Mouse (Mus musculus) embryonic facial prominence, embryonic 13.5 days (tissue): Measurements from ENCODE around the gene Sypl. TPM values are rescaled to one million over a fixed set of nuclear protein-coding genes. Genes with fewer than 3 reads are reported as not detected.
"Not testable (repeated sequence)": the region's sequence is repeated elsewhere in the genome, so short reads cannot be mapped to it uniquely, and the experiment has no call there.

Experiments used
- ATAC-seq: fragments of 200-750 bp; cut with Nextera tagmentation; 2 replicates; pipeline ENCODE4 v1.8.0; 2017; ENCODE audit warnings: low read depth; ENCODE audit not compliant: insufficient number of reproducible peaks, insufficient read depth, low FRiP score, low TSS enrichment
- H3K27ac ChIP-seq: fragments of 300-500 bp; sonication (generic); 2 replicates; pipeline ENCODE4 v1.5.1; 2015; ENCODE audit warnings: moderate library complexity, mild to moderate bottlenecking, inconsistent platforms
- H3K27me3 ChIP-seq: fragments of 300-500 bp; sonication (generic); 2 replicates; pipeline ENCODE4 v1.6.1; 2015; ENCODE audit warnings: mild to moderate bottlenecking, inconsistent platforms
- H3K36me3 ChIP-seq: fragments of 300-500 bp; sonication (generic); 2 replicates; pipeline ENCODE4 v1.6.1; 2015; ENCODE audit warnings: mild to moderate bottlenecking, inconsistent platforms
- H3K4me1 ChIP-seq: fragments of 300-500 bp; sonication (generic); 2 replicates; pipeline ENCODE4 v1.6.1; 2015; ENCODE audit warnings: inconsistent platforms
- H3K4me2 ChIP-seq: fragments of 300-500 bp; sonication (generic); 2 replicates; pipeline ENCODE4 v1.6.1; 2015; ENCODE audit warnings: moderate library complexity, mild to moderate bottlenecking, inconsistent platforms
- H3K4me3 ChIP-seq: fragments of 300-500 bp; sonication (generic); 2 replicates; pipeline ENCODE4 v1.5.1; 2015; ENCODE audit warnings: mild to moderate bottlenecking, inconsistent platforms
- H3K9ac ChIP-seq: fragments of 300-500 bp; sonication (generic); 2 replicates; pipeline ENCODE4 v1.6.1; 2015; ENCODE audit warnings: mild to moderate bottlenecking, inconsistent platforms
- H3K9me3 ChIP-seq: fragments of 300-500 bp; sonication (generic); 2 replicates; pipeline ENCODE4 v1.6.1; 2016; ENCODE audit warnings: inconsistent platforms
- WGBS: fragments of 180-500 bp; shearing (Covaris S2); methylation state at CpG from one replicate; pipeline ENCODE4 v1.1.7; 2015; ENCODE audit warnings: mixed read lengths; 5-methylcytosine and 5-hydroxymethylcytosine counted together
- polyA plus RNA-seq: library from polyadenylated mRNA; unstranded; fragments of >200 nt; fragmentation: Nextera tagmentation; extraction: Ambion mirVana; gene quantifications from 2 replicates; pipeline ENCODE4 v1.2.1, GENCODE M21; 2015

Sypl gene
- polyA plus RNA-seq, 1 experiment from 2014 or later: 78.6 TPM

GRCm38 (mm10) chr12:32982631-32983030 is 28.9 kb downstream of the Sypl start:
- H3K9ac ChIP-seq: no peak overlapping the region
- H3K4me2 ChIP-seq: no peak overlapping the region
- 0 out of 2 replicates have a peak, but pooled peaks cover 4% of the 10 kb centered on the region for H3K4me1 ChIP-seq
- ATAC-seq: no peak
- WGBS: 100% methylated on average over 1 of the region's 1 CpGs
- H3K4me3 ChIP-seq: no peak overlapping the region
- H3K27me3 ChIP-seq: no peaks in the 10 kb centered on the region
- H3K36me3 ChIP-seq: no peaks in the 10 kb centered on the region
- no peak overlapping the region for H3K27ac ChIP-seq
- no peaks in the 10 kb centered on the region for H3K9me3 ChIP-seq

GRCm38 (mm10) chr12:32983081-32983480 is 29.4 kb downstream of the Sypl start:
- H3K9me3 ChIP-seq: no peaks in the 10 kb centered on the region
- H3K36me3 ChIP-seq: no peaks in the 10 kb centered on the region
- H3K4me1 ChIP-seq: 0 out of 2 replicates have a peak, but pooled peaks cover 4% of the 10 kb centered on the region
- no peak overlapping the region for H3K4me3 ChIP-seq
- WGBS: 92% methylated on average over 1 of the region's 1 CpGs
- no peak overlapping the region for H3K27ac ChIP-seq
- H3K4me2 ChIP-seq: no peak overlapping the region
- H3K27me3 ChIP-seq: no peaks in the 10 kb centered on the region
- no peak overlapping the region for H3K9ac ChIP-seq
- no peak for ATAC-seq

GRCm38 (mm10) chr12:32986284-32986683 is 32.6 kb downstream of the Sypl start:
- no peak for ATAC-seq
- WGBS: 44% methylated on average over 1 of the region's 1 CpGs

GRCm38 (mm10) chr12:32989731-32990130 is 36.0 kb downstream of the Sypl start:
- H3K27ac ChIP-seq: no peak overlapping the region
- no peak overlapping the region for H3K9ac ChIP-seq
- no peaks in the 10 kb centered on the region for H3K36me3 ChIP-seq
- no peaks in the 10 kb centered on the region for H3K9me3 ChIP-seq
- no peaks in the 10 kb centered on the region for H3K4me1 ChIP-seq
- H3K4me2 ChIP-seq: no peak overlapping the region
- no peak overlapping the region for H3K4me3 ChIP-seq
- no peaks in the 10 kb centered on the region for H3K27me3 ChIP-seq
- ATAC-seq: no peak
- WGBS: 66% methylated on average over 12 of the region's 12 CpGs

More at GRCm38 (mm10) chr12:32986284-32986683, 32.6 kb downstream of the Sypl start:
- Histone ChIP-seq H3K27ac (no peak overlapping the region), H3K9ac (no peak overlapping the region), H3K36me3 (no peaks in the 10 kb centered on the region), H3K4me3 (no peak overlapping the region), H3K4me2 (no peak overlapping the region), H3K9me3 (no peaks in the 10 kb centered on the region), H3K4me1 (no peaks in the 10 kb centered on the region), H3K27me3 (no peaks in the 10 kb centered on the region)

GRCm38 (mm10) chr12:32994081-32994480 is 40.4 kb downstream of the Sypl start:
- Histone ChIP-seq H3K4me2 (no peak overlapping the region), H3K27ac (no peak overlapping the region), H3K4me1 (0 out of 2 replicates have a peak, but pooled peaks cover under 1% of the 10 kb centered on the region), H3K9ac (no peak overlapping the region), H3K9me3 (no peaks in the 10 kb centered on the region), H3K4me3 (no peak overlapping the region), H3K36me3 (no peaks in the 10 kb centered on the region), H3K27me3 (no peaks in the 10 kb centered on the region)
- ATAC-seq: no peak
- 75% methylated on average over 5 of the region's 5 CpGs for WGBS

GRCm38 (mm10) chr12:32995081-32995834 is 41.6 kb downstream of the Sypl start:
- H3K36me3 ChIP-seq: no peaks in the 10 kb centered on the region
- H3K4me3 ChIP-seq: no peak overlapping the region
- no peak overlapping the region for H3K4me2 ChIP-seq
- no peaks in the 10 kb centered on the region for H3K27me3 ChIP-seq
- WGBS: 77% methylated on average over 4 of the region's 4 CpGs
- H3K27ac ChIP-seq: no peak overlapping the region
- no peak for ATAC-seq
- 0 out of 2 replicates have a peak, but pooled peaks cover 7% of the 10 kb centered on the region for H3K4me1 ChIP-seq
- no peaks in the 10 kb centered on the region for H3K9me3 ChIP-seq
- H3K9ac ChIP-seq: no peak overlapping the region

- 72% methylated on average over 5 of the region's 5 CpGs for WGBS
- Histone ChIP-seq H3K4me1 (0 out of 2 replicates have a peak, but pooled peaks cover 7% of the 10 kb centered on the region), H3K27me3 (no peaks in the 10 kb centered on the region), H3K4me2 (no peak overlapping the region), H3K9me3 (no peaks in the 10 kb centered on the region), H3K27ac (no peak overlapping the region), H3K9ac (no peak overlapping the region), H3K4me3 (no peak overlapping the region), H3K36me3 (no peaks in the 10 kb centered on the region)
- ATAC-seq: no peak
Measured at GRCm38 (mm10) chr12:32998766-32999165, 45.1 kb downstream of the Sypl start.

- H3K27me3 ChIP-seq, H3K4me1 ChIP-seq, H3K36me3 ChIP-seq, H3K27ac ChIP-seq, H3K4me2 ChIP-seq, H3K9ac ChIP-seq, H3K4me3 ChIP-seq, H3K9me3 ChIP-seq, ATAC-seq: not testable (repeated sequence)
- 11% methylated on average over 3 of the region's 3 CpGs for WGBS
Measured at GRCm38 (mm10) chr12:32999778-33000177, 46.1 kb downstream of the Sypl start.

- Histone ChIP-seq H3K9me3 (no peaks in the 10 kb centered on the region), H3K4me1 (0 out of 2 replicates have a peak, but pooled peaks cover 7% of the 10 kb centered on the region), H3K27me3 (no peaks in the 10 kb centered on the region), H3K36me3 (no peaks in the 10 kb centered on the region), H3K4me2 (no peak overlapping the region), H3K9ac (no peak overlapping the region), H3K27ac (no peak overlapping the region), H3K4me3 (no peak overlapping the region)
- ATAC-seq: no peak
- 65% methylated on average over 4 of the region's 4 CpGs for WGBS
Measured at GRCm38 (mm10) chr12:33000402-33000801, 46.7 kb downstream of the Sypl start.

GRCm38 (mm10) chr12:33003339-33003965 is 49.8 kb downstream of the Sypl start:
- ATAC-seq: no peak
- H3K4me2 ChIP-seq: no peak overlapping the region
- no peak overlapping the region for H3K4me3 ChIP-seq
- H3K36me3 ChIP-seq: no peaks in the 10 kb centered on the region
- WGBS: 71% methylated on average over 8 of the region's 8 CpGs
- H3K4me1 ChIP-seq: peaks cover 17% of the 10 kb centered on the region
- H3K27me3 ChIP-seq: no peaks in the 10 kb centered on the region
- no peaks in the 10 kb centered on the region for H3K9me3 ChIP-seq
- H3K27ac ChIP-seq: no peak overlapping the region
- H3K9ac ChIP-seq: no peak overlapping the region

GRCm38 (mm10) chr12:33005858-33006257 is 52.2 kb downstream of the Sypl start:
- ATAC-seq: no peak
- Histone ChIP-seq H3K4me1 (peaks cover 27% of the 10 kb centered on the region), H3K27me3 (no peaks in the 10 kb centered on the region), H3K9me3 (peaks cover 1% of the 10 kb centered on the region; the same call in 1 of the 2 replicates), H3K27ac (no peak overlapping the region), H3K36me3 (no peaks in the 10 kb centered on the region), H3K9ac (no peak overlapping the region), H3K4me2 (no peak overlapping the region), H3K4me3 (no peak overlapping the region)
- WGBS: 78% methylated on average over 5 of the region's 5 CpGs

GRCm38 (mm10) chr12:33007176-33007575 is 53.5 kb downstream of the Sypl start:
- peaks cover 5% of the 10 kb centered on the region for H3K9me3 ChIP-seq
- H3K36me3 ChIP-seq: no peaks in the 10 kb centered on the region
- H3K4me3 ChIP-seq: no peak overlapping the region
- no peak overlapping the region for H3K4me2 ChIP-seq
- no peak overlapping the region for H3K9ac ChIP-seq
- H3K27me3 ChIP-seq: no peaks in the 10 kb centered on the region
- H3K4me1 ChIP-seq: peaks cover 27% of the 10 kb centered on the region
- WGBS: 89% methylated on average over 2 of the region's 2 CpGs
- ATAC-seq: no peak
- H3K27ac ChIP-seq: no peak overlapping the region
